Mouse (Mus musculus) thymus, postnatal 36 days (tissue): ENCODE results near the gene Slc39a11.

Experiments
- DNase-seq, 2 experiments: peaks; one replicate each; pipeline ENCODE4 v3.0.0; 2022; ENCODE audit warnings: mixed read lengths in 2 of 2

Gene Slc39a11

DNA sequence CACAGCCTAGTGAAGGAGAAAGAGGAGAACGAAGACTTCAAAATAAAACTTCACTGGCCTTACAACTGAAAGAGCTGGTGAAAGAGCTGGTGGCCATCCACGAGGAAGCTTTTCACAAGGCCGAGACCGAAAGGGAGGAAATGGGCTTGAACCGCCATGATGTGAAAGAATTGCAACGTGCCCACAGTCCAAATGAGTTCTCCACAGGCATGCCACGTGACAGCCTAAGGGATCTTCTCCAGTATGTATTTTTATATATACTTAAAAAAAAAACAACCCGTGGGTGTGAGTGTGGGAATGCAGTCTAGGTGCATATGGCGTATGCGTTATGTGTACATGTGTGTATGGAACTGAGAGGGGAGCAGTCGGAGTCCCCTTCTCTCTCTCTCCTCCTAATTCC lies 207.8 kb downstream of the Slc39a11 start:
- DNase-seq = no peak

- DNase-seq = no peak
Observed at GRCm38 (mm10) chr11:113439328-113440030, 210.4 kb downstream of the Slc39a11 start.

DNA sequence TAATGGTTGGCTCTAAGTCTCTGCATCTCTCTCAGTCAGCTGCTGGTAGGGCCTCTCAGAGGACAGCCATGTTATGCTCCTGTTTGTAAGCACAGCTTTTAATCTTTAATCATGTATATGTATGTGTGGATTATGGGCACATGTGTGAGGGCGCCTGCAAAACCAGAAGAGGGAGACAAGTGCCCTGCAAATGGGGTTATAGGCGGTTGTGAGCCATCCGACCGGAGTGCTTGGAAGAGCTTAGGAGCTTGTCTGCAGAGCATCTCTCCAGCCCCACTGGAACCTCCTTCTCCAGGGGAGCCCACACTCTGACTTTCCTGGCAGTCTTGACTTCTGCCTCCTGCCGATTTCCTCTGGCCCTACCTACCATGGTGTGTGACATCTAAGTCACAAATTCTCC lies 211.0 kb downstream of the Slc39a11 start:
- no peak for DNase-seq

DNA sequence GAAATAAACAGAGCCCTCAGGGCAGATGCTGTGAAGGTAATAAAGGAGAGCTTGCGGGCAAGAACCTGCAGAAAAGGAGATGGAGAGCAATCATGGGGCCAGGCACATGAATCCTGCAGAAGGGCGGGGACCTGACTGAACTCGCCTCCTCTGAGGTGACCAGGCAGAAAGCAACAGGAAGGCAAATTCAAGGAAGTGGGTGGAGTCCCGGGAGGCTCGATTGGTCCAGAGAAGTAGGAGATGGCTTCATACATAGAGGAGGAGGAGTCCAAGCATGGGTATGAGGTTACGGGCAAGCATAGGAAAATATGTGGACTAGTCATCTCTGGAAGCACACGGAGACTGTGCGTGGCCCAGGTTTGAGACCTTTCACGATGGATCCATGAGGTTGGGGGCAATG lies 212.5 kb downstream of the Slc39a11 start:
- no peak for DNase-seq

DNA sequence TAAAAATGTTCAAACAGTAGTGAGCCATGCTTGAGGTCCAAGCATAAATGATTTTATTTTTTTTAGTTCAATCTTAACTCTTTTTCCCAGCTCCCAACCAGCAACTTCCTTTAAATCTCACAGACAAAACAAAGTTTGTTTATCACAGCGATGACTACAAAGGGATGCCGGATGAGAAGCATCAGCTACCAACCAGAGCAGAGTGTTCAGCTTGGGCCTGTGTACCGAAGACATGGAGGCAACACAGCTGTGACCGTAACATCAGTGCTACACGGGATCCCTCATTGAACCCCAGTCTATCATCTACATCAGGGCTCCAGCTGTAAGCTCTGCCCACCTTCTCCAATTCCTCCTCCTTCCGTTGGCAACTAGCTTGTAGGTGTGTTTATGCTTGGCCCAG lies 213.6 kb downstream of the Slc39a11 start:
- no peak for DNase-seq

DNA sequence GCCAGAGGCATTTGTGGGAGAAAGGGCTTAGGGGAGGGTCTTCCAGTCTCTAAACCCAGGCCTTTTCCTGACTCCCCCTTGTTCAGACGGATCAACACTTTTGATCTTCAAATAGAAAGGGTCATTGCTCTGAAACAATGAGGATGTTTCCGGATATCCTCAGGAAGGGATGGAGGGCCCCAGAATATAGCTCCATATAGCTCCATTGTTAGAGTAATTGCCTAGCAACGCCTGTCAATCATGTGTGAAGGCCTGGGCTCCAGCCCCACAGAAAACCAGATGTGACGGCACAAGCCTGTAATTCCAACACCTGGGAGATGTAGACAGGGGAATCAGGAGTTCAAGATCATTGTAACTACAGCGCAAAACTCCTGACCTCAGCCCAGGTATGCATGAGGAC lies 214.2 kb downstream of the Slc39a11 start:
- DNase-seq = no peak

DNA sequence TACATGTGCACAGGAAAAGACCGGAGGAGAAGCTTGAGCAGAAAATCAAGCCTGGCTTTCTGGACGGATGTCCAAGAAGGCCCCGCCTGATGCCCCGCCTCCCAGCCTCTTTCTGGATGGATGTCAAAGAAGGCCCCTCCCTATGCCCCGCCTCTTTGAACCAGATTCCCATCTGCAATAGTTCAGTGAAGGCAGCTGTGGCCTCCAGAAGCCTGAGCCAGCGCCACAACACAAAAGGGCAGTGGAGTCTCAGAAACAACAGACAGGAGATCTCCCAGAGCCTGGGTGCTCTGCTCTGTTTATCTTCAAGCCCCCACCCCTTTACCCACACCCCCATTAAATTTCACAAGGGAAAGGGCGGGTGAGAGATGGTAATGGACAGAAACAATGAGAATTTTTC lies 218.7 kb downstream of the Slc39a11 start:
- DNase-seq = no peak

GRCm38 (mm10) chr11:113425882-113426281 lies 224.0 kb downstream of the Slc39a11 start:
- no peak for DNase-seq

DNA sequence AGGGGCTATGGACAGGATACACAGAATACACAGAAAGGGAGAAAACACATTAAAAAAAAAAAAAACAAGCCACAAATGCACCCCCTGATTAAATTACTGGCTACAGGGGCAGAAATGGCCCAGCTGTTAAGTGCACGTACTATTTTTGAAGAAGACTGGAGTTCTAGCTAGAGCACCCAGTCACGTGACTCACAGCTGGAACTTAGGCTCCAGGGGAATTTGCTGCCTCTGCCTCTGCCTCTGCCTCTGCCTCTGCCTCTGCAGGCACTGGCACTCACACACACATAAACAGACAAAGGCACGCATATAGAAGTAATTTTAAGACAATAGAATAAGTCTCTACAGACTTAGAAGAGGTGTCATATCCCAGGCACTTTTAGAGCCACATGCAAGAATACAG lies 224.4 kb downstream of the Slc39a11 start:
- DNase-seq = no peak

- DNase-seq = no peak
Observed at GRCm38 (mm10) chr11:113424765-113425164, 225.1 kb downstream of the Slc39a11 start.

- DNase-seq = no peak
Observed at GRCm38 (mm10) chr11:113422598-113422997, 227.3 kb downstream of the Slc39a11 start.

GRCm38 (mm10) chr11:113418921-113419655 lies 230.8 kb downstream of the Slc39a11 start:
- no peak for DNase-seq

GRCm38 (mm10) chr11:113417948-113418347 lies 231.9 kb downstream of the Slc39a11 start:
- DNase-seq = no peak

DNA sequence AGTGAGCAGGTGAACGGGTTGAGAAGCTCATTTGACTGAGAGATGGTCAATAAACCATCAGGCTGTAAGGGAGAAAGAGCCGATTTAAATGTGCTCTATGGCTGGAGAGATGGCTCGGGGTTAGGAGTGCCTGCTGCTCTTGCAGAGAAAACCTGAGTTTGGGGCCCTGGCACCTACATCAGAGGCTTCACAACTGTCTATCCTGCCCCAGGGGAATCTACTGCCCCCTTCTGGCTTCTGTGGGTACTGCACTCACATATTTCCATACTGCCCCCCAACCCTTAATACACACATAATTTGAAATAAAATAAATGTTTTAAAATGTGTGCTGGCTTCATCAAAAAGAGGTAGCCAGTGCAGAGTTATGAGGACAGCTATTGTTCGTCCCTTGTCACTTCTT lies 237.3 kb downstream of the Slc39a11 start:
- DNase-seq = peak; percentile 20 to 31

DNA sequence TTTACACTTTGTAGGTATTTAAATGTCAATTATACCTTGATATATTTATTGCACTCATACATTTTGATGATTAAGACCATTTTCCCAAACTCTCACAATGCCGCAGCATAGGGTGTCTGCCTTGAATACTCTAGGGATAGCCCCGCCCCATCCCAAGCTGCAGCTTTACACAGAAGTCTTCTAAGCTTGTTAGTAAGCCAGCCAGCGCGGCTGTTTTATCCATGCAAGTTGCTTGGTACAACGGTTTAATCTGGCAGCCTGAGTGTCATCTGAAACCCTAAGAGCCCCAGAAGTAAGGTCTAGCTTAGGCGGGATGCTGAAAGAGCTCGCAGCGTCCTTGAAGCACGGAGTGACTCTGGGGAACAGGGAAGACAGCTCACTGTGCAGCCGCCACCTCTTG lies 238.1 kb downstream of the Slc39a11 start:
- no peak for DNase-seq

DNA sequence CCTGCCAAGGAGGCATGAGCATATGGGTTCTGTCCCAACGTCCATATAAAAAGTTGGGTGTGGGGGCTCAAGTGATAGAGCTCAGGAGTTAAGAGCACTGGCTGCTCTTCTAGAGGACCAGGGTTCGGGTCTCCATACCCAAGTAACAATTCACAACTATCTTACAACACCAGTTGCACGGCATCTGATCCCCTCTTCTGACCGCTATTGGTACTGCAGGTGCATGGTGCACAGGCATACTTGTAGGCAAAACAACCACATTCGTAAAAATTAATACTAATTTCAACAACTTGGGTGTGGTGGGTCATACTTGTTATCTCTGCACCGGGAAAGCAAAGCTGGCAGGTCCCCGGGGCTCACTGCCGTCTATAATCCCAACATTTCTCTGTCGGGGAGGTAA lies 240.8 kb downstream of the Slc39a11 start:
- DNase-seq = peak in 1 of 2 experiments; percentile 8

DNA sequence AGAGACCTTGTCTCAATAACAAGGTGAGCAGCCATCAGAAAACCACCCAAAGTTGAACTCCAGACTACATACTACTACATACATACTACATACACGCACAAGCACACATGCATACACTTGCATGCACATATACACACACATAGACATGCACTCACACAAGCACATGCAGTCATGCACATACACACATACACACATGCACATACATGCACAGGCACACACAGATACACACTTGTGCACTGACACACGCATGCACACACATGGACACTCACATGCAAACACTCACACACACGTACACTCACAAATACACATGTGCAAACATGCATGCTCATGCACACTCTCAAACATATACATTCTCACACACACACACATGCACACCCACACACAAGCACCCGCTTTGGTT lies 242.4 kb downstream of the Slc39a11 start:
- DNase-seq = no peak

DNA sequence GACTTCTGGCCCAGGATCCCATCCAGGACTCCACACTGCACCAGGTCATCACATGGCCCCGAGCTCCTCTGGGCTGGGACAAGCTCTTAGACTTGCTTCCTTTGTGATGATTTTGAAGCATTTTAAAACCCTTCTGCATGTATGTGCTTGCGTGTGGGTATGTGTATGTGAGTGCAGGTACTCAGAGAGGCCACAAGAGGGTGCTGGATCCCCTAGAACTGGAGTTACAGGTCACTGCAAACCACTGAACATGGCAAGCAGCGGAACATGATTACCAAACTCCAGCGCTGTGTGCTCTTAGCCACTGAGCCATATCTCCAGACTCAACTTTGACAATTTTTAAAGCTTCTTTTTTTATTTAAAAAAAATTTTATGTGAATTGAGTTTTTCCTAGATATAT lies 249.0 kb downstream of the Slc39a11 start:
- DNase-seq = no peak

- no peak for DNase-seq
Observed at GRCm38 (mm10) chr11:113399601-113400000, 250.3 kb downstream of the Slc39a11 start.

DNA sequence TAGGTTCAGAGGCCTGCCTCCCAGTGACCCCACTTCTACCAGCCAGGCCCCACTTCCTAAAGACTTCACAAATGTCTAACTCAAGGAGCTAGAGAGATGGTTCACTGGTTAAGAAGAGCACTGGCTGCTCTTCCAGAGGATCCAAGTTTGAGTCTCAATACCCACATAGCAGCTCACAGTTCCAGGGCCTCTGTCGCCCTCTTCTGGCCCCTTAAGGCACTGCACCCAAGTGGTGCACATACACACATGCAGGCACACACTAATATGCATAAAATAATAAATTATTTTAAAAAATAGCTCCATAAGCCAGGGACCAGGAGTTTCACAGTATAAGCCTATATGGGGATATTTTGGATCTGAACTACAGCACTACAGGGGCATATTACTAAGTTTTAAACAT lies 252.5 kb downstream of the Slc39a11 start:
- no peak for DNase-seq

GRCm38 (mm10) chr11:113393366-113394150 lies 256.3 kb downstream of the Slc39a11 start:
- no peak for DNase-seq

- DNase-seq = no peak
Observed at GRCm38 (mm10) chr11:113391664-113392063, 258.2 kb downstream of the Slc39a11 start.

GRCm38 (mm10) chr11:113389637-113390036 lies 260.2 kb downstream of the Slc39a11 start:
- no peak for DNase-seq
